Mouse (Mus musculus) adrenal gland, postnatal 14 days (tissue): ENCODE measurements around the gene Clec4b1. TPM values are rescaled to one million over a fixed set of nuclear protein-coding genes. Genes with fewer than 3 reads are reported as not detected.
"Not testable (repeated sequence)": the region's sequence is repeated elsewhere in the genome, so short reads cannot be mapped to it uniquely, and the experiment has no call there.

Source experiments
- DNase-seq: peaks from one replicate; pipeline ENCODE4 v3.0.0; 2021; ENCODE audit warnings: mixed read lengths
- long read RNA-seq, 2 experiments: library from polyadenylated mRNA; stranded (forward); transcript quantifications; one replicate each; pipeline ENCODE4 v2.0.0; 2021
- total RNA-seq: library from RNA; stranded (reverse); gene quantifications from 2 replicates; pipeline ENCODE4 v1.2.3, GENCODE M21; 2021

The Clec4b1 gene
- total RNA-seq: not detected in 2 replicates
- long read RNA-seq, experiment 1: 0 reads
- long read RNA-seq, experiment 2: 0 reads

- DNase-seq: no peak
Measured at GRCm38 (mm10) chr6:123049742-123050372, at the start of gene Clec4b1. Clec4b1 (plus strand) TSS chr6:123049962.

GRCm38 (mm10) chr6:123004696-123005095 lies 45.1 kb upstream of the Clec4b1 start:
- not testable (repeated sequence) for DNase-seq

GRCm38 (mm10) chr6:123005591-123005990 lies 44.2 kb upstream of the Clec4b1 start:
- peak; percentile 12 for DNase-seq

DNA sequence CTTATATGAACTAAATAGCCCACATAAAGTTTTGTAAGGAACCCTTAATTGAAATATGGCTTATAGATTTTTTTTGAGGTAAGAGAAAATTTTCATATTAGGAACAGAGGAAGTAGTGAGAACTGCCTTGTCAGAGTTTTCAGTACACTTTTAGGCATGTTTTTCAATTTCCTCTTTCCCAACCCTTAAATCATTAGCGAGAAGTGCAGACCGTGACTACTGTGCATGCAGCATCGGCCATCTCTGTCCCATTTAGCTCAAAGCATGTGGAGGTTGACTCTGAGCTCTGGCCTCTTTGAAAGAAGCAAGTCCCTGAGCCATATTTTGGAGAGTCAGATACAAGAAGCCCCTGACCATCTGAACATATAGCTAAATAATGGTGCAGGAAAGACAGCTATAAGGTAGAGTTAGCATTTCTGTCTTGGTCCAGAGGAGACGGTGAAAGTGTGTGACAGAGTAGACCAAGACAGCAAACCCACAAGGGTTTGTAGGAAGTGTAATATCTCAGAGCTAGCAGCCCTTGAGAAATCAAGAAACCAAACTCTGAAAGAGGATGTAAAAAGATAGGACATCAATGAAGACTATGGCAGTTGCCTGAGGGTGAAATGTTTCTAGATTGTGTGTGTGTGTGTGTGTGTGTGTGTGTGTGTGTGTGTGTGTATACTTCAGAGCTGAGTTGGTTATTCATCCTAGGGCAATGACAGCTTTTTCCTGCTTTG lies 45.5 kb downstream of the Clec4b1 start:
- DNase-seq: no peak

- not testable (repeated sequence) for DNase-seq
Measured at GRCm38 (mm10) chr6:123106128-123106527, 56.4 kb downstream of the Clec4b1 start, which contains the start of gene Clec4a2. Clec4a2 (plus strand) TSS chr6:123106428.

Other genes with a start within 250 kb of the Clec4b1 start
- 8.5 and 14.9 TPM in 2 replicates for gene Slc2a3, start 248.3 kb upstream of the Clec4b1 start, total RNA-seq
- 21.0 and 21.3 TPM in 2 replicates for gene Foxj2, start 230.0 kb upstream of the Clec4b1 start, total RNA-seq
- gene C3ar1, start 193.8 kb upstream of the Clec4b1 start, total RNA-seq: 1.4 and 2.1 TPM in 2 replicates
- gene Necap1, start 175.5 kb upstream of the Clec4b1 start, total RNA-seq: 47.1 and 47.2 TPM in 2 replicates
- 3.7 and 4.5 TPM in 2 replicates for gene Clec4a1, start 128.1 kb upstream of the Clec4b1 start, total RNA-seq
- 2.9 and 3.9 TPM in 2 replicates for gene Clec4a3, start 97.4 kb upstream of the Clec4b1 start, total RNA-seq
- not detected in 2 replicates for gene Clec4a4, start 59.6 kb upstream of the Clec4b1 start, total RNA-seq
- 3.7 and 4.0 TPM in 2 replicates for gene Clec4a2, start 56.5 kb downstream of the Clec4b1 start, total RNA-seq
- gene Clec4b2, start 122.9 kb downstream of the Clec4b1 start, total RNA-seq: 0.30 TPM in 1 of 2 replicates, not detected in the other
- 1.6 and 3.4 TPM in 2 replicates for gene Clec4n, start 179.9 kb downstream of the Clec4b1 start, total RNA-seq
- 0.41 TPM in 1 of 2 replicates, not detected in the other for gene Clec4d, start 212.1 kb downstream of the Clec4b1 start, total RNA-seq
- gene Clec4e, start 239.9 kb downstream of the Clec4b1 start, total RNA-seq: 0.15 and 0.60 TPM in 2 replicates